Mouse (Mus musculus): ENCODE results near the gene Gm10322. TPM values are rescaled to one million over a fixed set of nuclear protein-coding genes. Genes with fewer than 3 reads are reported as not detected.

Gm10322 gene
- not detected in 2 replicates for polyA plus RNA-seq (2015; fragmentation: Nextera tagmentation; extraction: Ambion mirVana)

DNA sequence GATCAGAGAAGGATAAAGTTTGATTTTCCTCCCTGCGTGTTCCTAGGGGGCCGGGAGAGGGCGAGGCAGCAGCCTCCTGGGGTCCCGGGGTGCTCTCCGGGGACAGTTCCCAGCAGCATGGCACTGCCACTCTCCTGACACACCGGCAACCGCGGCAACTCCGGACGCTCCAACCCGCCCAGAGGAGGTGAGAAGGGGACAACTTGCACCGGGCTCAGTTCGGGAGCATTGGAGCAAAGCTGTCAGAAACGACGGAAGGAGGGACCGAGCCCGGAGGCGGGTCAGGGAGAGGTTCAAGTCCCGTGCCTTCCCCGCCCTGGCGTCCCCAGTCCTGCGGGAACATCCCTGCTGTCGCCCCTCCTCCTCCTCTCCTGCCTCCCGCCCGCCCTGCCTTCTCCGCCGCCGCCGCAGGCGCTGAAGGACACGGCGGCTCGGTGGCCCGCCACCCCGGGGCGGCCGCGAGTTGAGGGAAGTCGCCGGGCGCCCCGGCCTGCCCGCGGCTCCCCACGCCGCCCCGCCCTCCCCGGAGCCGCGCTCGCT is at the start of gene Gm10322:
Gm10322 (plus strand) TSS at position 83 of the 540 bp plus-strand sequence.

DNA sequence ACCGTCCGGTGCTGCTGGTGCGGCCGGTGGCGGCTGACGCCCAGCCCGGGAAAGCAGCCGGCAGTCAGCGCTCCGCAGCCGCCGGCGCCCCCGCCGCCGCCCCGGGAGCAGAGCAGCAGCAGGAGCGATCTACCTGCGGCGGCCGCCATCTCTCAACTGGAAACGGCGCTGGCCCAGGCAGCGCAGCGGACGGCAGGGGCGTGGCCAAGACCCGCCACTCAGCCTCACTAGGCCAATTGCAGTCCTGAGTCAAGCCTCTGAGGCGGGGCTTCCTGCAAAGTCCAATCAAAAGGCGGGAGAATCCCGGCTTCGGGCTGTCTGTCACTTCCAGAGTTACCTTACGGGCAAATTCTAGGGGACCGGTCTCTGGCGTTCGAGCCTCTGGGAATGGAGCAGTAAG is 659 bp downstream of the Gm10322 start, which contains the start of gene Mcu:
Mcu (minus strand) TSS at position 171 of the 400 bp plus-strand sequence.

Other genes starting within 250 kb of the Gm10322 start
- 6.2 and 8.6 TPM in 2 replicates for gene Gm10273, start 220.4 kb upstream of the Gm10322 start, polyA plus RNA-seq (2015; fragmentation: Nextera tagmentation; extraction: Ambion mirVana)
- gene Pla2g12b, start 212.4 kb upstream of the Gm10322 start, polyA plus RNA-seq (2015; fragmentation: Nextera tagmentation; extraction: Ambion mirVana): 1.5 and 2.1 TPM in 2 replicates
- gene Oit3, start 174.3 kb upstream of the Gm10322 start, polyA plus RNA-seq (2015; fragmentation: Nextera tagmentation; extraction: Ambion mirVana): 3.7 and 11.9 TPM in 2 replicates
- gene Mcu, start 629 bp downstream of the Gm10322 start, polyA plus RNA-seq (2015; fragmentation: Nextera tagmentation; extraction: Ambion mirVana): 15.0 and 27.2 TPM in 2 replicates
- gene Micu1, start 86.4 kb downstream of the Gm10322 start, polyA plus RNA-seq (2015; fragmentation: Nextera tagmentation; extraction: Ambion mirVana): 50.1 and 62.8 TPM in 2 replicates